Mouse (Mus musculus): Measurements from ENCODE around the gene Polr2g.
A peak's percentile ranks its signal among the peaks of the same experiment; 100 is the strongest.
"Not testable (repeated sequence)": the region's sequence is repeated elsewhere in the genome, so short reads cannot be mapped to it uniquely, and the experiment has no call there.

The Polr2g gene

DNA sequence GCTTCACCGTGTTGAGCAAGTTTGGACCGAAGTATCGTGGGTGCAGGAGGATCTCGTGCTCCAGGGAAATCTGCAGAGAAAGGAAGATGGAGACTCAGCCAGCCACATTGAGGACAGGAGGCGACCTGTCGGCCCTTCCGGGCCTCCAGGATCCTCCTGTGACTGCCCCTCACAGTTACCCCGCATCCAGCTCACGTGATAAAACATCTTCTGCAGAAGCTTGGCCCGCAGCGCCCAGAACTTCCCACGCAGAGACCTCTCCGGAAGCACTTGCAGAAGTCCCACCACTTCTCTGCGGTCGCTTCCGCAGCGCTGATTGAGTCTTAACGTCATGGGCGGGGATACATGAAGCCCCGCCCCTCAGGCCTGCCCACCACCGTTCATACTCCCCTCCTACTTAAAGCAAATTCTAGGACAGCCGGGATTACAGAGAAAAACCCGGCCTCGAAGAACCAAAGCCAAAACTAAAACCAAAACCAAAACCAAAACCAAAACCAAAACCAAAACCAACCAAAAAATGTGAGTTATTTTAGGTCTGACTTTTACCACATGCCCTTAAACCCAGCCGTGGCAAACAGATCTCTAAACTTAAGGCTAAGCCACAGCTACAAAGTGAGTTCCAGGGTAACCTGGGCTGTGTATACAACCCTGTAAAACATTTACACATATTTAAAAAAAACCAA, at the start of gene Polr2g:
TSS of gene Polr2g (minus strand) at position 314 of the 683 bp plus-strand sequence.
- ATAC-seq (ENCODE audit: low TSS enrichment) = peak; percentile 80

DNA sequence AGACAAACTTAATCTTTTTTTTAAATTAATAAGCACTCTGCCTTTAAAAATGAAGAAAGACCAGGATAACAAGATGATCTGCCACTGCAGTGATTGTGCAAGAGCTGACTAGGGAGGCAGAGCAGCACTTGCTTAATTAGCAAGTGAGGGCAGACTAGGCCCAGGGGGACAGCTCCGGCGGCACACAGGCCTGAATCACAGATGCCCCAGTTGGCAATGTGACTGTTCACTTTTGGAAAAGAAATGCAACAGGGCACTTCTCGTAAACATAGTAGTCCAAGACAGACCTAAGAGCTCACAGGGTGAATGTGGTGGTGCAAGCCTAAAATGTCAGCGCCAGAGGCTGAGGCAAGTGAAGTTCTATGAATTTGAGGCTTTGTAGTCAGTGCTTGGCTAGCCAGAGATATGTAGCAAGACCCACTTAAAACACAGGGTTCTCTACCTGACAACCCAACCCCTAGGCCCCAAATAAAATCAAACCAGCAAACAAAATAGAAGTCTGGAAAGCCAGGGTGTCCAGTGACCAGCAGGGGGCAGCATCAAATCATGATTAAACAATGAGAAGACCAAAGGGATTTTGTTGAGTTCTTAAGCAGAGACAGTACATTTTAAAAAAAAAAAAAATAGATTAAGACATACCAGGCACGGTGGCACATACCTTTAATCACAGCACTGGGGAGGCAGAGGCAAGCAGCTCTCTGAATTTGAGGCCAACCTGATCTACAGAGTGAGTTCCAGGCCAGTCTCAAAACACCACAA, 46.2 kb upstream of the Polr2g start:
- ATAC-seq (ENCODE audit: low TSS enrichment) = no peak

DNA sequence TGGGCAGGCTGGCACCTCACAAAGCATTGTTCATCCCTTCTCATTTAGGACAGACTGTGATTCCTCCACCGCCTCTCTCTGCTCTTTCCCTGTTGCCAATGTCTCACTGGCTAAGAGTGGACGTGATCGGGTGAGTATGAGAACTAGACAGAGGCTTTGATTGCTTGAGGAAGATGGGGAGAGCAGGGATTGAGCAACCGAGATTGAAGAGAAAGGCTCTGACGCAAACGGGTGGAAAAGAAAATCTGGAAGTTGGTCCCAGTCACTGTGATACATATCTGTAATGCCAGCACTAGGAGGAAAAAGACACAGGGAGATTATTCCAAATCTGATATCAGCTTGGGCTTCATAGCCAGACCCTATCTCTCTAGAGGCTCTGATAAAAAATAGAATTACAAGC, 44.6 kb upstream of the Polr2g start:
- ATAC-seq (ENCODE audit: low TSS enrichment) = no peak

DNA sequence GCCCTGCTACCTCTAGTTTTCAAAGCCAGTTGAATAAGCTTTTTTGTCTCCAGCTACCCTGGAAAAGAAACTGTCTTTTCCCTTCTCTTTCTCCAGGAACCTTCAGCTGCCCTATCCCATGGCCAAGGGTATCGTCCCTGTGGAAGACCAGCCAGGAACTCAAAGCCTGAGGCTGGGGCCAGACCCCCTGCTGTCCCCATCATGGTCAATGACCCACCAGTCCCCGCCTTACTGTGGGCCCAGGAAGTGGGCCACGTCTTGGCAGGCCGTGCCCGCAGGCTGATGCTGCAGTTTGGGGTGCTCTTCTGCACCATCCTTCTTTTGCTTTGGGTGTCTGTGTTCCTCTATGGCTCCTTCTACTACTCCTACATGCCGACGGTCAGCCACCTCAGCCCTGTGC, 42.6 kb upstream of the Polr2g start:
- no peak for ATAC-seq (ENCODE audit: low TSS enrichment)

DNA sequence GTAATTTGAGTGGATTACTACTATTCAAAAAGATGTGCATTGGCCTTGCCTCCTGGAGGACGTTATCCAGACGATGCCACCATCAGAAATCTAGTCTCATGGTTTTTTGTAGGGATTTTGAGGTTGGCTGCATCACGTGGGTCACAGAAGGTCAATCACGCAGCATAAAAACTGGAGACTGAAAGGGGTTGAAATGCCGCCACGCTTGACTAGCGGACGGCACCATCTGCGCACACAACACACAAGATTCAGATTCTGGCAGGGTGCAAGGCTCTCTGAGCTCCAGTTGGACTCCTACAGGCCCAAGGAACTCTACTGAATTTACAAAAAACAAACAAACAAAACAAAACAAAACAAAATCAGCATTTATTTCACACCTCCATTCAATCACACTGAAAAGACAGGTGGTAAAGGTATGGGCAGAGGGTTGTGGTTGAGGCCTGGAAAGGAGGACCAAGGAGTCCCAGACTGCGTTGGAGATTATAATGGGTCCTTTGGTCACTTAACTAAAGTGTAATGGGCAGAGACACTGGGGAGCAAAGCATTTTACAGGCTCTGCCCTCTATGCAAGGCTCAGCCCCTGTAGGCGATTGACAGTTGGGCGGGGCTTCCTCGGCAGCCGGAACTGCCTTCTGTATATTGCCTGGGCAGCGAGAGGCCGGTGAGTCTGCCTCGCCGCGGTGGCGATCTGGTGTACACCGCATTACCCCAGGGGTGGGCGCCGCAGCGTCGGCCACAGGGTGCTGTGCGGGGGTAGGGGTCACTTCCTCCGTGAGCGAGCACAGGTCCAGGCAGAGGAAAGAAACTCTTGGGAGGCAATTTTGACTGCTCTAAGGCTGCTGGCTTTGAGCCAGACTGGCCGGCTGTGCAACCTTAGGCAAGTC, 41.8 kb upstream of the Polr2g start:
- ATAC-seq (ENCODE audit: low TSS enrichment) = peak; percentile 44

DNA sequence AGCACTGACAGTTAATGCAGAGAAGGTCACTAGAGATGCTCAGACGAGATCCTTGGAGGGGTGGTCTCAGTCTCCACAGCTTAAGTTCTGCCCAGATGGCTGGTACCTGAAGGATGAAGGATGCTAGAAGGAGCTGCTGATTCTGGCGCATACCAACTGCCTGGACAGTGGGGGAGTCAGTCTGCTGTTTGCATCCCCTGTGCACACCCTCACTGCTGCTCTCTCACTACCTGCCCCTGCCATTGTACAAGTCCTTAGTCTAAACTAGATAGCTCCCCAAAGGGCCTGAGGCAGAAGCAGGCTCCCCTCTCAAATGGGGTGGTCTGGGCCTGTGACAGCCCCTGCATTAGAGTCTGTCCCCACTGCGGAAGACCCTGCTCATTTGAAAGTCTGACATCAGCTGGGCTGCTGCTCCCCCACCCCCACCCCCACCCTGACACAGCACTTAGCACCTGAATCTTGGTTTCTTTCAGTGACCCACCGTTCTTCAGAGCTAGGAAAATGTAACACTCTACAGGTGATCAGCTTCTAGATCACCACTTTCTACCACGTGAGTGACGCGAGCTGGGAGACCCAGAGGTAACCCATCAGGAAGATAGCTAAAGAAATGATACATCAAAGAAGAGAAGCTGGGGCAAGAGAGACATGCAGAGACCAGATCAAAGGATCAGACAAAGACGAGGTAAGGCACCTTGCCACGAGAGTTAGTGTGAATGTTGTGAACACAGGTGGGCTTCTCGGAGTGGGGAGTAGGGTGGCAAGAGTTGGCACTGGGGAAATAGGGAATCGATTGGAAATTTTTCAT, 40.9 kb upstream of the Polr2g start, which contains the start of gene Gng3:
TSS of gene Gng3 (minus strand) at position 92 of the 805 bp plus-strand sequence.
- ATAC-seq (ENCODE audit: low TSS enrichment) = peak; percentile 70

DNA sequence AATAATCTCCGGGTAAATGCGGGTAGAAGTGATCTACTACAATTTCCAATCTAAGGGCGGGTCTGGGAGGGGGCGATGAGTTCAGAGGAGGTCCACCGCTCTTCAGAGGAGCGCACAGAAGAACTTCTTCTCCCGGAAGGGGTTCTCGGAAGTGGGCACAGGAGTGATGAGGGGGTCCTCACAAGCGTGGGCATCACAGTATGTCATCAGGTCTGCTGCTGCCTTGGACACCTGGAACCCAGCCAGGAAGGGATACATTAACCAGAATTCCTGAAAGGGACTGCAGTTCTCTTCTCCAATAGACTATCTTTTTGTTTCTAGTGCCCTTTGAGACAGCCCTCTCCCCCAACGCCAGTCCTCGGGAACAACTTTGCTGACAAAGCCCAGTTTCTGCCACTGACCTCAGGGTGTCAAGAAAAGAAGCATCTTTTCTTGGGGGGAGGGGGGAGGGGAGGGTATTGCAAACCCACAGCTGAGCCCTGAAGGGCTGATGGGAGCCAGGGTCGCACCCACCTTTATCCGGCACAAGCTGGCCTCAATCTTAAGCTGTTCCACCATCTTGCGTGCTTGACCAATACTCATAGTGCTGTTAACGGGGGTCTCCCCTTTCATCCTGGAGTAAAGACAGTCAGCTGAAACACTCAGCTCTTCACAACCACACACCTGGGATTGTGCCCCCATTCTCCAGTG, 39.8 kb upstream of the Polr2g start:
- no peak for ATAC-seq (ENCODE audit: low TSS enrichment)

DNA sequence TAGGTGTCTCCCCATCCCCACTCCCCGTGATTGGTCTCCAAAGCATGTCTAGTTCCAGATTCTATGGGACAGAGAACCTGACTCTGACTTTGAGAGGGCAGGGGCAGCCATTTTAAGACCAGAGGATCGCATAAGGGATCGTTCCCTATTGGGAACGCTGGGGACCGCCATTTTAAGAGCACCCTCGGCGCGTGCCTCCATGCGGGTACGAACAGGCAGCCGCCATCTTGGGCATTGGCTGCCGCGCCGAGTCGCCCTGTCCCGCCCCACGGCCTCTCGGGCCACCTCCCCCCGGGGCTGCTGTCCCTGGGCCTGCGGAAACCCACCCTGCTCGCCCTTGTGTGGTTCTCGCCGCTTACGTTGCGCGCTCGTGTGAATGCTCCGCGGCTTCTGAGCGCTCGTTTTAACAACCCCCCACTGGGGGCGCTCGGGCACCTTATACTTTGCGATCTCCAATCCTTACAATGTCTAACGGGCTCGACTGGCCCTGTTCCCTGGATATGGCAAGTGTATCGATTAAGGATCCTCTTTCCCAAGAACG, 38.9 kb upstream of the Polr2g start, which contains the start of gene Bscl2:
TSS of gene Bscl2 (plus strand) at position 217 of the 541 bp plus-strand sequence.
- ATAC-seq (ENCODE audit: low TSS enrichment) = peak; percentile 47

DNA sequence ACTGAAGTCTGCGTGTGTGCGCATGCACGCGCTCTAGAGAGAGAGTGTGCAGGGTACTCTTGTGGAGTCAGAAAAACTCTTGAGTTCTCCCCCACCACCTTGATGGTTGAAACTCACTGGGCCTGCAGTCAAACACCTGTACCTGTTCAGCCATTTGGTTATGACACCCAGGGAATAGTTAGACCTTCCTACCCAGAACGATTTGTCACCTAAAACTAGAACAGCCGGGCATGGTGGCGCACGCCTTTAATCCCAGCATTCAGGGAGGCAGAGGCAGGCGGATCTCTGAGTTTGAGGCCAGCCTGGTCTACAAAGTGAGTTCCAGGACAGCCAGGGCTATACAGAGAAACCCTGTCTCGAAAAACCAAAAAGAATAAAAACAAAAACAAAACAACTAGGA, 38.0 kb upstream of the Polr2g start:
- ATAC-seq (ENCODE audit: low TSS enrichment) = not testable (repeated sequence)

DNA sequence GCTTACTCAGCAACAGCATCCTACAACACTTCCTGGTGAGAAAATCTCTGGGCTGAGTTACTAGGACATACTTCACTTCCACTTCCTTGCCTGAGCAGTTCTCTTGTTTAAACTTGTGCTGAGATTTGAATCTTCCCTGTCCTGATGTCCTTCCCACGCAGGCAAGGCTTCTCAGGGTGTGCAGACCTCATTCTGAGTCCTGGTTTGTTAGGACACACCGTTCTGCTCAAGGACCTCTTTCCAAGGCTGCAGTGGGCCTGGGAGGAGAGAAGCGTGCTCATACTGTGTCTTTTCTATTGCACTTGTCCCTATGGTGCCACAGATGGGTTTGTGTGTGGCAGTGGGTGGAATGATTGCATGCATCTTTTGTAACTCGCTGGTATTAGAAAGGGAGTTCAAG, 34.6 kb upstream of the Polr2g start:
- no peak for ATAC-seq (ENCODE audit: low TSS enrichment)

DNA sequence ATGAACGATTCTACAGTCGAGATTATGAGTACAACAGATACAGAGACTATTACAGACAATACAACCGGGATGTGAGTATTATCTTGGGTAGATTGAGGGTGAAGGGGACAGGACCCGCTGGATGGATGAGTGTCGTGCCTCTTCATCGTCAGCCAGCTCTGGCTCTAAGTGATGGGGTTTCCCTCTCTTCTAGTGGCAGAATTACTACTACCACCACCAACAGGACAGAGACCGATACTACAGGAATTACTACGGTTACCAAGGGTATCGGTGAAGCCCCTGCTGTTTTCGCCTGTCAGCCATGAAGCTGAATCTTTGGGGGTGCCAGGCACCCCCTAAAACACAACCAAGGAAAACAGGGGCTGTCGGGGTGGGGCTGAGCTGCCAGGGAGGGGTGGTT, 32.9 kb upstream of the Polr2g start:
- ATAC-seq (ENCODE audit: low TSS enrichment) = 0 out of 2 replicates have a peak, but pooled peaks have one; percentile 43

DNA sequence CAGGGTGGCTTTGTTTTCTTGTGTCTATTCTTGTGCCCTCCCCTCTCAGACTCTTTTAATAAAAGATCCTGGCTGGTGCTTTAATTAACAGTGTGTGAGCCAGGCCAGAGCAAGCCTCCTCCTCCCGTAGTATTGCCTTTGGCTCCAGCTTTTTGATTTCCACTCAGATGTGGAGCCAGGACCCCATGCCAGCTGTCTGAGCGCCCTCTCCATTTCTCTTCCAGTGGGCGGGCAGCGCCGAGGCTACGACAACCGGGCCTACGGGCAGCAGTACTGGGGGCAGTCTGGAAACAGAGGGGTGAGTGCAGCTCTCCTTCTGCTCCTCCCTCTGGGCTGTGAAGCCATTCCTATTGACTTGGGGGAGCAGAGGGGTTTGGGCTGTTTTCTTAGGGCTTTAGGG, 32.3 kb upstream of the Polr2g start:
- no peak for ATAC-seq (ENCODE audit: low TSS enrichment)

DNA sequence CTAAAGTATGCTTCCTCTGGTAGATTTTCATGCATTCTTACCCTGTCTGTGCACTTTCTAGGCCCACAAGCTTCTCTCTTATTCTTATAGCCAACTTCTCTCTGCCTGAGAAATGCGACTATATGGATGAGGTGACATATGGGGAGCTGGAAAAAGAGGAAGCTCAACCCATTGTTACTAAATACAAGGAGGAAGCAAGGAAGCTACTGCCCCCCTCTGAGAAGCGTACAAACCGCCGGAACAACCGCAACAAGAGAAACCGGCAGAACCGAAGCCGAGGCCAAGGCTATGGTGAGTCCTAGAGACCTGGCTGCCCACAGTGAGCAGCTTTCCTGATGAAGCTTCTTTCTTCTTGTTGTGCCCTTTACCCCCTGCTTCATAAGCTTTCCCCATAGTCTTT, 31.3 kb upstream of the Polr2g start, which contains the start of gene AC129217.1:
TSS of gene AC129217.1 (plus strand) at position 114 of the 400 bp plus-strand sequence.
- ATAC-seq (ENCODE audit: low TSS enrichment) = no peak

DNA sequence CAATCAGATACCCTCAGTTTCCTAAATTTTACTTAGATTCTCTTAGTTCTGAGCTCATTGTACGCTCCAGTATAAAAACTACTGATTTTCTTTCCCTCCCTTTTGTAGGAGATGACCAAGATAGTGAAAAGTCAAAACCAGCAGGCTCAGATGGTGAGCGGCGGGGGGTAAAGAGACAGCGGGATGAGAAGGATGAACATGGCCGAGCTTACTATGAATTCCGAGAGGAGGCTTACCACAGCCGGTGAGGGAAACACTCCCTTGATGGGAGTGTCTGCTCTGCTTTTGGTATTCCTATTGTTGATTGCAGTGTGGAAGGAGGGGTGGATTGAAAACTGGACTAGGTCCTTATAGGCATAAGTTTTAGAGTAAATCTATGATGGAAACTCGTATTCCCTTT, 24.3 kb upstream of the Polr2g start:
- no peak for ATAC-seq (ENCODE audit: low TSS enrichment)

DNA sequence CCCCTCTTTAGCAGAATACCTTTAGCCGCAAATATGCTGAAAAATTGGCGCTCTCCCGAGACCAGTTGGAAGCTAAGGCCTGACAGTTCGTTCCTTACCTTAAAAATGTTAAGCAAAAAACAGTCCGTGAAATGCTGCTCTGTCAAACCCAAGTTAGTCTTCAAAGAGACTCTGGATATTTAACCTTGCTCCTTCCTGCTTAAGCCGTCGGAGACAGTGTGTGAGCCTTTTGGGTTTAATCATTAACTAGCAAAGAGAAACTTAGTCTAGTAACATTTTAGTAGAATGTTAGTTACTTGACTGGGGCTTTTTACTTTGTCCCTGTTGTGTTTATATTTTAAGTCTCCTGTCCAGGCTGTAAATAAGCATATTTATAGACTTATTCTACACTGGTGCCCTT, 22.8 kb upstream of the Polr2g start:
- ATAC-seq (ENCODE audit: low TSS enrichment) = no peak

DNA sequence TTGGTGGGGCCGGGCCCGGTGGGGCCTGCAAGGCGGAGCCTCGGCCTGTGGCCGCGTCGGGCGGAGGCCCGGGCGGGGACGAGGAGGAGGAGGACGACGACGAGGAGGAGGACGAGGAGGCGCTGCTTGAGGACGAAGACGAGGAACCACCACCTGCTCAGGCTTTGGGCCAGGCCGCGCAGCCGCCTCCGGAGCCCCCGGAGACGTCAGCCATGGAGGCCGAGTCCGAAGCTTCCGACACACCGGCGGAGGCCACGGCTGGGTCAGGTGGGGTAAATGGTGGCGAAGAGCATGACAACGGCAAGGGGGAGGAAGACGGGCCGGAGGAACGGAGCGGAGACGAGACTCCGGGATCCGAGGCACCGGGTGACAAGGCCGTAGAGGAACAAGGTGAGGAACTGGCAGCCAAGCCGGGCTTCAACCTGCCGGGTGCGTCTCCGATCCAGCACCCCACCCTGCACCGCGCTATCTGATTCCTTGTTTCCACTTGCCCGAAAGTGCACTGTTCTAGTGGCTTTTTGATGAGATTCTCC, 22.1 kb upstream of the Polr2g start:
- peak; percentile 15; the same call in 1 of the 2 replicates for ATAC-seq (ENCODE audit: low TSS enrichment)

DNA sequence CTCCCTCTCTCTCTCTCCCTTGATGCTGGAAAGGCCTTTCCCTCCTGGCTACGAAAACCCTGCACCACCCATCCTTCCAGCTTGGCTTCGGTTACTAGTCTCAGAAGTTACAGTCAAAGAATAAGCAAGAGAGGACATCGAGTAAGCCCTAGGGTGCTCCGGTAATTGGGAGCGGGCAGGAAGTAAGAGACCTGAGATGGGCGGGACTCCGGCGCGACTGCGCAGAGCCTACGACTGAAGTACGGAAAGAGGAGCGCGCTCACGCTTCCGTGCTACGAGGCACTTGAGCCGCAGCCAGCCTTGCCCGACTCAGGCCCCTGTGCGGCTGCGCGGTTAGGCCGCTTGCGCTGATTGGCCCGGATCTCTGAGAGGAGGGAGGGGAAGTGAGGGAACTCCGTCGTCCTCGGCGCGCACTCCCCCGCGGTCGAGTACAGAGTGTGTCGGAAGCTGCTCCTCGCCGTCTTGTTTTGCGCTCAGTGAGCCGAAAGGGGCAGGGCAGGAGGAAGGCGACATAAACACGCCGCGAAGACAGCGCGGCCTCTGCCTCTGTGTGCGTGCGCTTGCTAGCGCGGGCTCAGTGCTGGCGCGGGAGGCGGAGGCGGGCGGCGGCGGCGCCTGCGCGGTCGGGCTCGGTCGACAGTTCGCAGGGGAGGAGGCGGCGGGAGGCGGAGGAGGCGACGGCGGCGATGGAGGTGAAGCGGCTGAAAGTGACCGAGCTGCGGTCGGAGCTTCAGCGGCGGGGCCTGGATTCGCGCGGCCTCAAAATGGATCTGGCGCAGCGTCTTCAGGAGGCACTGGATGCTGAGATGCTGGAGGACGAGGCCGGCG, 21.4 kb upstream of the Polr2g start, which contains the start of gene Hnrnpul2:
TSS of gene Hnrnpul2 (plus strand) at position 415 of the 828 bp plus-strand sequence.
- ATAC-seq (ENCODE audit: low TSS enrichment) = peak; percentile 88

DNA sequence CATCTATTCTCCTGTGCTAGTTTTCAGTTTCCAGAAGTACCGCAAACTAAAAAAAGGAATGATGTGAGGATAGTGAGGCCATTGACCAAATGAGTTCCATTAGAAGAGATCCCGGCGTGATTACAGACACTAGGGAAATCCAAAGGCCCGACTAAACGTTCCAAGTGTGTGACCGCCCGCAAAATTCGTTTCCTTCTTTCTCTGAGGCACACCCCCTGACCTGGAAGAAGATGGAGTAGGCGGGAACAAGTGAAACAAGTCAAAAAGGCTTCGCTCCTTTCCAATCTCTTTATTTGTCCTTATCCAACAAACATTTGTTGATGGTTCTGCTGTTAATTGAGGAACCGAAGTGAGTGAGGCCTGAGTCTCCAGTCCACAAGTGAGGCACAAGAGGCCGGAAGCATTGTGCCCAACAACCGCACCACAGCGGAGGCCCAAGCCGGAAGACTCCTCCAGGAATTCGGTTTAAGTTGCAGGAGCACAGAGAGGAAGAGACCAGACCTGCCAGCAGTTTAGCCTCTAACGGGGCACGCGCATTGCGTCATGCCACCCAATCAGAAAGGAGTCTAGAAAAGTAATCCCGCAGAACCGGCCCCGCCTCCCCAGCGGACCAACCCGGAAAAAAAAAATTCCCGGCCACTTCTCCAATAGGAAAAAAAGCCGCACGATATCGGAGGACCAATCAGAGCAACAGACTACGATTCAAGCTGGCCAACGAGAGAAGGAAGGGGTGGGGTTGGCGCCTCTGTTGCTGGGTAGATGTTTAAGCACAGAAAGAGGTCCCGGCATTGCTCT, 20.6 kb upstream of the Polr2g start, which contains the start of gene Ttc9c:
TSS of gene Ttc9c (minus strand) at position 533 of the 795 bp plus-strand sequence.
- ATAC-seq (ENCODE audit: low TSS enrichment) = peak; percentile 83

All from frontal cortex, adult (tissue).